In genomic region chr5:111133150-111133549, GRCm38 (mm10) we compare ENCODE assay signal across 23 mouse cellular contexts.
DNase-seq lines count a peak whose midpoint lies in the region; ATAC-seq and TF ChIP-seq lines count a peak whose summit lies in the region.
"Had no signal": no experiment of that assay in that cellular context is flagged by ENCODE, and none has a peak within 500 bp of the region (broad histone marks: within the 10 kb centered on the region; RNA-seq: fewer than 3 reads in every experiment).

No protein-coding gene starts in this region.

- no peaks in the 10 kb centered on the region; a peak in 1 of 4 replicates for H3K36me3 ChIP-seq in MEL (ENCODE audit: control insufficient read depth in 1 of 2, insufficient read depth in 2 of 2, low read length in 2 of 2)
- H3K36me3 ChIP-seq: G1E; liver, embryonic 13.5 days; midbrain, embryonic 12.5 days had no signal

- TF ChIP-seq POLR2A in MEL (IDR thresholded peaks at IDR 0.05; ENCODE audit: control insufficient read depth in 1 of 2, insufficient read depth in 1 of 2, low read depth in 1 of 2, low read length in 2 of 2, poor library complexity in 1 of 2): no peak

- peak; percentile 20 for TF ChIP-seq RAD21 in MEL (IDR thresholded peaks at IDR 0.05; ENCODE audit: low read depth, low read length)

- no peaks in the 10 kb centered on the region for H3K27me3 ChIP-seq in MEL (ENCODE audit: control insufficient read depth in 1 of 2, insufficient read depth in 2 of 2, low read length in 2 of 2)
- H3K27me3 ChIP-seq: limb, embryonic 15.5 days; liver, embryonic 13.5 days; Patski had no signal

- H3K4me1 ChIP-seq in MEL (ENCODE audit: control insufficient read depth in 1 of 2, insufficient read depth in 2 of 2, low read length in 2 of 2): no peaks in the 10 kb centered on the region; a peak in 2 of 4 replicates
- H3K4me1 ChIP-seq: liver, embryonic 13.5 days had no signal

- no peak for DNase-seq in layer of hippocampus, adult 2 months (ENCODE audit: low spot score in 2 of 2)
- DNase-seq in layer of hippocampus, adult 11-12 months (ENCODE audit: low spot score): no peak
- DNase-seq in MEL (ENCODE audit: low read depth, low spot score) (no peak), ZHBTc4 (ENCODE audit: low read depth, low spot score) (peak; percentile 34)
- DNase-seq: adrenal gland, postnatal 36 days; cerebellum, adult 2 months; cerebellum, postnatal 25 days; heart, postnatal 14 days; kidney, adult 8-10 months; kidney, postnatal 14 days; liver, embryonic 13.5 days; lung, adult 18-20 months; lung, postnatal 14 days; thymus, postnatal 4 days had no signal

- peak; percentile 47; the same call in 1 of the 2 replicates for ATAC-seq in monocyte, adult 5-6 weeks (replicated peaks; ENCODE audit: insufficient number of reproducible peaks, low FRiP score, low TSS enrichment, poor library complexity, severe bottlenecking)
- ATAC-seq in cerebellum, adult (ENCODE audit: insufficient number of reproducible peaks, low FRiP score, low TSS enrichment): no peak
- ATAC-seq: forebrain, embryonic 14.5 days; hindbrain, embryonic 16.5 days; Patski had no signal

- no peaks in the 10 kb centered on the region for H3K79me2 ChIP-seq in MEL (ENCODE audit: control insufficient read depth, insufficient read depth, low read length, poor library complexity)

- H3K9ac ChIP-seq in MEL (ENCODE audit: control insufficient read depth, low read depth, low read length, poor library complexity, severe bottlenecking): no peak overlapping the region
- H3K9ac ChIP-seq: limb, embryonic 15.5 days; liver, embryonic 13.5 days; midbrain, embryonic 12.5 days had no signal

- H3K27ac ChIP-seq in layer of hippocampus, adult 2 months: no peak overlapping the region
- H3K27ac ChIP-seq in MEL (ENCODE audit: control insufficient read depth, low read depth, low read length): no peak overlapping the region
- H3K27ac ChIP-seq: limb, embryonic 10.5 days; liver, embryonic 13.5 days; midbrain, embryonic 12.5 days had no signal

- no peaks in the 10 kb centered on the region for H3K9me3 ChIP-seq in MEL (replicated peaks; ENCODE audit: insufficient read depth, low read length)
- H3K9me3 ChIP-seq: G1E; limb, embryonic 10.5 days; limb, embryonic 15.5 days; liver, embryonic 13.5 days; midbrain, embryonic 12.5 days had no signal

- TF ChIP-seq EP300 in MEL (IDR thresholded peaks at IDR 0.05; ENCODE audit: low read depth in 1 of 2, low read length in 2 of 2): no peak

- peak; percentile 37; the same call in 1 of the 2 replicates for TF ChIP-seq CTCF in layer of hippocampus, adult 2 months (conservative IDR thresholded peaks at IDR 0.05)
- peak; percentile 29 to 42 (median 35); a peak in 5 of 6 replicates for TF ChIP-seq CTCF in MEL (IDR thresholded peaks at IDR 0.05 in 2 of 3, conservative IDR thresholded peaks at IDR 0.05 in 1 of 3; ENCODE audit: control insufficient read depth in 1 of 3, insufficient read depth in 1 of 3, low read depth in 2 of 3, low read length in 3 of 3, poor library complexity in 1 of 3, severe bottlenecking in 1 of 3)

- no peak overlapping the region for H3K4me3 ChIP-seq in layer of hippocampus, adult 2 months
- H3K4me3 ChIP-seq in MEL (ENCODE audit: control insufficient read depth in 1 of 2, insufficient read depth in 1 of 2, low read depth in 2 of 2, low read length in 2 of 2): no peak overlapping the region
- H3K4me3 ChIP-seq: limb, embryonic 10.5 days; limb, embryonic 15.5 days; liver, embryonic 13.5 days; midbrain, embryonic 12.5 days had no signal

TF ChIP-seq in MEL, 35 proteins besides CTCF, POLR2A, EP300 and RAD21:
- no peak for TF ChIP-seq MXI1 (IDR thresholded peaks at IDR 0.05; ENCODE audit: low read depth, low read length)
- TF ChIP-seq ZMIZ1 (IDR thresholded peaks at IDR 0.05; ENCODE audit: low read depth, low read length): no peak
- TF ChIP-seq CHD1 (IDR thresholded peaks at IDR 0.05; ENCODE audit: low read depth, low read length): no peak
- TF ChIP-seq MEF2A (IDR thresholded peaks at IDR 0.05; ENCODE audit: extremely low read depth, insufficient replicate concordance, low read depth, low read length, poor library complexity, severe bottlenecking): no peak
- TF ChIP-seq ZC3H11A (IDR thresholded peaks at IDR 0.05; ENCODE audit: low read depth, low read length): peak; percentile 7; the same call in 1 of the 2 replicates
- TF ChIP-seq SIN3A (IDR thresholded peaks at IDR 0.05; ENCODE audit: low read length): no peak
- no peak for TF ChIP-seq MAZ (IDR thresholded peaks at IDR 0.05; ENCODE audit: low read depth, low read length)
- no peak for TF ChIP-seq E2F4 (IDR thresholded peaks at IDR 0.05; ENCODE audit: borderline replicate concordance, low read depth, low read length)
- TF ChIP-seq HCFC1 (IDR thresholded peaks at IDR 0.05; ENCODE audit: low read depth, low read length): no peak
- TF ChIP-seq UBTF (IDR thresholded peaks at IDR 0.05; ENCODE audit: borderline replicate concordance, insufficient read depth, low read depth, low read length): no peak
- no peak for TF ChIP-seq JUND (IDR thresholded peaks at IDR 0.05; ENCODE audit: low read depth, low read length)
- TF ChIP-seq MAX (IDR thresholded peaks at IDR 0.05; ENCODE audit: low read length): no peak
- TF ChIP-seq RCOR1 (IDR thresholded peaks at IDR 0.05; ENCODE audit: low read depth, low read length): no peak
- no peak for TF ChIP-seq BHLHE40 (IDR thresholded peaks at IDR 0.05; ENCODE audit: borderline replicate concordance, low read depth, low read length)
- TF ChIP-seq SMC3 (IDR thresholded peaks at IDR 0.05; ENCODE audit: low read depth, low read length): peak; percentile 14; the same call in 1 of the 2 replicates
- no peak for TF ChIP-seq MYC (IDR thresholded peaks at IDR 0.05; ENCODE audit: low read depth, low read length)
- no peak for TF ChIP-seq KAT2A (conservative IDR thresholded peaks at IDR 0.05; ENCODE audit: low read depth, low read length)
